ENCODE assay signal across 9 mouse cellular contexts in genomic region chr5:8243064-8243615, GRCm38 (mm10).
DNase-seq lines count a peak whose midpoint lies in the region; ATAC-seq and TF ChIP-seq lines count a peak whose summit lies in the region.
"Had no signal": no experiment of that assay in that cellular context is flagged by ENCODE, and none has a peak within 500 bp of the region (broad histone marks: within the 10 kb centered on the region; RNA-seq: fewer than 3 reads in every experiment).

No protein-coding gene starts in this region.

- H3K27me3 ChIP-seq in kidney, postnatal 0 days (ENCODE audit: insufficient read depth, low read length) = no peaks in the 10 kb centered on the region
- H3K27me3 ChIP-seq in kidney, adult 2 months (replicated peaks; ENCODE audit: control insufficient read depth, insufficient read depth, low read length) = no peaks in the 10 kb centered on the region
- H3K27me3 ChIP-seq in embryonic facial prominence, embryonic 14.5 days (replicated peaks; ENCODE audit: control insufficient read depth, insufficient read depth, low read length) = no peaks in the 10 kb centered on the region
- no peaks in the 10 kb centered on the region for H3K27me3 ChIP-seq in midbrain, embryonic 13.5 days

- H3K9ac ChIP-seq in kidney, postnatal 0 days (ENCODE audit: low read depth, low read length) = no peak overlapping the region
- no peak overlapping the region for H3K9ac ChIP-seq in embryonic facial prominence, embryonic 14.5 days (ENCODE audit: low read depth, low read length)
- no peak overlapping the region for H3K9ac ChIP-seq in midbrain, embryonic 13.5 days (replicated peaks)

- DNase-seq in kidney, postnatal 0 days (ENCODE audit: low spot score) = no peak
- no peak for DNase-seq in kidney, adult 2 months
- peak; percentile 86 for DNase-seq in ZHBTc4 (ENCODE audit: low read depth, low spot score)
- DNase-seq in embryonic facial prominence, embryonic 14.5 days (ENCODE audit: low spot score) = peak; percentile 2
- DNase-seq in urinary bladder, adult 18-20 months (ENCODE audit: low spot score in 2 of 2) = no peak
- DNase-seq in layer of hippocampus, adult 11-12 months (ENCODE audit: low spot score) = no peak
- no peak for DNase-seq in frontal cortex, postnatal 10 days (ENCODE audit: low spot score in 2 of 2)

- no peak overlapping the region for H3K27ac ChIP-seq in kidney, postnatal 0 days
- H3K27ac ChIP-seq in kidney, adult 2 months (ENCODE audit: insufficient read depth, low read depth, low read length) = no peak overlapping the region
- H3K27ac ChIP-seq in embryonic facial prominence, embryonic 14.5 days (replicated peaks; ENCODE audit: low read depth, low read length) = no peak overlapping the region
- H3K27ac ChIP-seq in midbrain, embryonic 13.5 days = no peak overlapping the region

- ATAC-seq in kidney, postnatal 0 days (replicated peaks; ENCODE audit: low FRiP score, low read depth) = 0 out of 2 replicates have a peak, but pooled peaks have one; percentile 36
- ATAC-seq in embryonic facial prominence, embryonic 14.5 days (ENCODE audit: low read depth) = no peak
- peak; percentile 68 for ATAC-seq in midbrain, embryonic 13.5 days
- ATAC-seq: activated CD4-positive, CD25-positive, alpha-beta regulatory T cell, adult 4 months had no signal

- no peak for TF ChIP-seq CTCF in kidney, postnatal 0 days (IDR thresholded peaks at IDR 0.05; ENCODE audit: low read depth)
- no peak for TF ChIP-seq CTCF in kidney, adult 2 months (conservative IDR thresholded peaks at IDR 0.05; ENCODE audit: insufficient read depth, insufficient read length, low read depth, low read length)

- H3K36me3 ChIP-seq in kidney, postnatal 0 days (ENCODE audit: insufficient read depth, low read length) = no peaks in the 10 kb centered on the region
- H3K36me3 ChIP-seq in kidney, adult 2 months (ENCODE audit: control insufficient read depth, insufficient read depth, low read length) = no peaks in the 10 kb centered on the region
- no peaks in the 10 kb centered on the region for H3K36me3 ChIP-seq in embryonic facial prominence, embryonic 14.5 days (ENCODE audit: control insufficient read depth, insufficient read depth, low read length)
- no peaks in the 10 kb centered on the region for H3K36me3 ChIP-seq in midbrain, embryonic 13.5 days

- H3K4me3 ChIP-seq in kidney, postnatal 0 days (replicated peaks; ENCODE audit: low read depth, low read length) = no peak overlapping the region
- no peak overlapping the region for H3K4me3 ChIP-seq in kidney, adult 2 months (ENCODE audit: insufficient read depth, low read depth, low read length)
- no peak overlapping the region for H3K4me3 ChIP-seq in embryonic facial prominence, embryonic 14.5 days (ENCODE audit: low read depth, low read length)
- no peak overlapping the region for H3K4me3 ChIP-seq in midbrain, embryonic 13.5 days (replicated peaks)

- H3K4me1 ChIP-seq in kidney, postnatal 0 days (replicated peaks; ENCODE audit: insufficient read depth, low read length) = no peaks in the 10 kb centered on the region
- no peaks in the 10 kb centered on the region for H3K4me1 ChIP-seq in kidney, adult 2 months (ENCODE audit: control insufficient read depth, insufficient read depth, low read length)
- no peaks in the 10 kb centered on the region for H3K4me1 ChIP-seq in embryonic facial prominence, embryonic 14.5 days (ENCODE audit: control insufficient read depth, insufficient read depth, low read length)
- H3K4me1 ChIP-seq in midbrain, embryonic 13.5 days (replicated peaks) = no peaks in the 10 kb centered on the region; the same call in 1 of the 2 replicates

- no peak overlapping the region for H3K4me2 ChIP-seq in kidney, postnatal 0 days (ENCODE audit: low read length)
- H3K4me2 ChIP-seq in embryonic facial prominence, embryonic 14.5 days (ENCODE audit: low read depth, low read length) = no peak overlapping the region
- no peak overlapping the region for H3K4me2 ChIP-seq in midbrain, embryonic 13.5 days (replicated peaks)

- whole genome bisulfite sequencing in kidney, postnatal 0 days = 61% methylated on average over 4 of the region's 4 CpGs
- WGBS in kidney, adult 2 months = 64% methylated on average over 4 of the region's 4 CpGs
- 44% methylated on average over 4 of the region's 4 CpGs for WGBS in embryonic facial prominence, embryonic 14.5 days
- WGBS in midbrain, embryonic 13.5 days = 51% methylated on average over 4 of the region's 4 CpGs

- TF ChIP-seq POLR2A in kidney, adult 2 months (IDR thresholded peaks at IDR 0.05; ENCODE audit: low read depth, low read length) = no peak

- no peaks in the 10 kb centered on the region for H3K9me3 ChIP-seq in kidney, postnatal 0 days (replicated peaks; ENCODE audit: low read length)
- no peaks in the 10 kb centered on the region for H3K9me3 ChIP-seq in embryonic facial prominence, embryonic 14.5 days (ENCODE audit: control insufficient read depth, low read length)
- H3K9me3 ChIP-seq in midbrain, embryonic 13.5 days = no peaks in the 10 kb centered on the region

Comparison
In these comparisons a context has a peak if more than half of its experiments do, and no peak if none do; other contexts are left out.
1. DNase-seq: peak in ZHBTc4 (single experiment) and embryonic facial prominence, embryonic 14.5 days (single experiment); none in kidney, postnatal 0 days (single experiment), kidney, adult 2 months (single experiment), urinary bladder, adult 18-20 months (0 of 2), layer of hippocampus, adult 11-12 months (single experiment) and frontal cortex, postnatal 10 days (0 of 2).